Mouse (Mus musculus): ENCODE results near the gene Dclk1. TPM values are rescaled to one million over a fixed set of nuclear protein-coding genes. Genes with fewer than 3 reads are reported as not detected.

The Dclk1 gene
- polyA plus RNA-seq, 1 experiment from 2014 or later = 47.6 TPM

- Histone ChIP-seq H3K4me3 (no peak overlapping the region), H3K27me3 (ENCODE audit: poor library complexity, severe bottlenecking) (no peaks in the 10 kb centered on the region), H3K9me3 (no peaks in the 10 kb centered on the region), H3K27ac (no peak overlapping the region), H3K4me1 (peaks cover 19% of the 10 kb centered on the region), H3K36me3 (replicated peaks) (no peaks in the 10 kb centered on the region)
- no peak for DNase-seq (ENCODE audit: extremely low spot score, low spot score)
- WGBS = 81% methylated on average over 8 of the region's 8 CpGs
Observed at GRCm38 (mm10) chr3:55309961-55310360, 67.8 kb downstream of the Dclk1 start.

GRCm38 (mm10) chr3:55315827-55316226 is 73.7 kb downstream of the Dclk1 start:
- Histone ChIP-seq H3K36me3 (replicated peaks) (no peaks in the 10 kb centered on the region), H3K27me3 (ENCODE audit: poor library complexity, severe bottlenecking) (no peaks in the 10 kb centered on the region), H3K9me3 (no peaks in the 10 kb centered on the region), H3K4me1 (no peaks in the 10 kb centered on the region), H3K27ac (no peak overlapping the region), H3K4me3 (no peak overlapping the region)
- 93% methylated on average over 8 of the region's 8 CpGs for WGBS
- no peak for DNase-seq (ENCODE audit: extremely low spot score, low spot score)

DNA sequence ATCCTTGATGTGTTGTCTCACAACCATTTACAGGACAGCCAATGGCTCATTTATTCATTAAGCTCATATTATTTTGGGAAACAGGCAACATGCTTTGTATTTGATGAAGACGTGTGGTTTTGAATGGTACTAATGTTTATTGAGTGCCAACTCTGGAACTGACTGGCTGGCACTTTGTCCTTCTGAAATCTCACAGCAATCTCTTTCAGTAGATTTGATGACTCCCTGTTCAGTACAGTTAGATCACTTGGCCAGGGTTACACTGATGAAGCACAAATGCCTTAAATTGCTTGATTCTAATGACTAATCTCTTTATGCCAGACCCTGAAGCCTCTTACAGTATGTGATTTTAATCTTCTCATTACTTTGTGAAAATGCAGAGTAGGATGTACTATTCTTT is 75.9 kb downstream of the Dclk1 start:
- no peak for DNase-seq (ENCODE audit: extremely low spot score, low spot score)
- no peaks in the 10 kb centered on the region for H3K36me3 ChIP-seq (replicated peaks)
- no peaks in the 10 kb centered on the region for H3K27me3 ChIP-seq (ENCODE audit: poor library complexity, severe bottlenecking)
- H3K9me3 ChIP-seq = no peaks in the 10 kb centered on the region
- no peak overlapping the region for H3K4me3 ChIP-seq
- no peak overlapping the region for H3K27ac ChIP-seq
- H3K4me1 ChIP-seq = no peaks in the 10 kb centered on the region
- 85% methylated on average over 1 of the region's 1 CpGs for WGBS

DNA sequence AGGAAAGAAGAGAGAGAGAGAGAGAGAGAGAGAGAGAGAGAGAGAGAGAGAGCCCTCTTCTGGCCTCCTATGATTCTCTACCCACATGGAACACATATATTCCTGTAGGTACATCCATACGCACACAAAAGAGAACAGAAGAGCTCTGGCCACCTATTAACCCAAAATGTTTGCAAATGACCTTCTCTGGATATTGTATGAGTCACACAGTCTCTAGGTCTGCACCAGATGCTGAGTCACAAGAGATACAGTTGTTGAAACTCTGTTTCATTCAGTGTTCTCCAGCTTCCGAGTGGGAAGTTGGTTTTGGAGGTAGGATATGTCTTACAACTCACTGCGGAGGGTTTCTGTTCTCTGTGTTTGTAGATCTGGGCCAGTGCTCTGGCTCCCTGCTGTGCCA is 78.4 kb downstream of the Dclk1 start:
- Histone ChIP-seq H3K36me3 (replicated peaks) (no peaks in the 10 kb centered on the region), H3K27ac (no peak overlapping the region), H3K4me3 (no peak overlapping the region), H3K4me1 (no peaks in the 10 kb centered on the region), H3K9me3 (no peaks in the 10 kb centered on the region), H3K27me3 (ENCODE audit: poor library complexity, severe bottlenecking) (no peaks in the 10 kb centered on the region)
- 95% methylated on average over 3 of the region's 3 CpGs for WGBS
- DNase-seq (ENCODE audit: extremely low spot score, low spot score) = no peak

- DNase-seq (ENCODE audit: extremely low spot score, low spot score) = no peak
- H3K27ac ChIP-seq = no peak overlapping the region
- 50% methylated on average over 1 of the region's 1 CpGs for WGBS
- no peak overlapping the region for H3K4me3 ChIP-seq
- H3K9me3 ChIP-seq = peaks cover 5% of the 10 kb centered on the region; the same call in 1 of the 2 replicates
- H3K4me1 ChIP-seq = no peaks in the 10 kb centered on the region
- no peaks in the 10 kb centered on the region for H3K36me3 ChIP-seq (replicated peaks)
- H3K27me3 ChIP-seq (ENCODE audit: poor library complexity, severe bottlenecking) = no peaks in the 10 kb centered on the region
Observed at GRCm38 (mm10) chr3:55324029-55324428, 81.9 kb downstream of the Dclk1 start.

DNA sequence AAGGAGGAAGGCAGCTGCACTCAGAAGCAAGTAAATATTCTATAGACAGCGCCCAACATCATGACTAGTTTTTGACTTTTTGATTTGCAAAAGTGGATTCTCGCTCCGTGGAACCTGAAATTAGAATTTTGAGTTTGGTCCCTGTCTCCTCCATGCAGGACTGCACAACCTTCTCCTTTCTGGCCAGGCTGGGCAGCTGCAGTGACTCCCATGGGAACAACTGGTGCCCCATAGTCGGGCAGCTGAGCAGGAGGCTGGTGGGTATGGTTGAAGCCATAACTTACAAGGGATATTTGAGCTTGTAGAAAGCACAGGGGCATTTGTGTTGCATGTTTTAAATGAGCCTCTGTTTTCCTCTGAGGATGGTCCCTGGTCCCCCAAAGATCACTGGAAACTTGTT is 88.3 kb downstream of the Dclk1 start:
- no peaks in the 10 kb centered on the region for H3K27me3 ChIP-seq (ENCODE audit: poor library complexity, severe bottlenecking)
- no peak overlapping the region for H3K4me3 ChIP-seq
- H3K4me1 ChIP-seq = no peaks in the 10 kb centered on the region
- no peak overlapping the region for H3K27ac ChIP-seq
- WGBS = 90% methylated on average over 4 of the region's 4 CpGs
- no peak for DNase-seq (ENCODE audit: extremely low spot score, low spot score)
- H3K9me3 ChIP-seq = peaks cover 9% of the 10 kb centered on the region; the same call in 1 of the 2 replicates
- no peaks in the 10 kb centered on the region for H3K36me3 ChIP-seq (replicated peaks)

DNA sequence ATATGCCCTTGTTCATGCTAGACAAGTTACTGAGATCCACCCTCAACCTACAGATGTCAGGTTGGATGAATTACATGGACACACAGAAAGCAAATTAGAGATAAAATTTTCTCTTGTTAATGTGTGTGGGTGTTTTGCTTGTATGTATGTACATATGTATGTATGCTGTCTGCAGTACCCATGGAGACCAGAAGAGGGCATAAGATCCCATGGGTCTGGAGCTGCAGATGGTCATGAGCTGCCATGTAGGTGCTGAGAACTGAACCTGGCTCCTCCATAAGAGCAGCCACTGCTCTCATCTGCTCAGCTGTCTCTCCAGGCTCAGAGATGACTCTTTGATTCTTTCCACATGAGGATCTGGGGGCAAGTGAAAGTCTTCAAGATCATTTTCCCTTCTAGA is 89.5 kb downstream of the Dclk1 start:
- Histone ChIP-seq H3K27me3 (ENCODE audit: poor library complexity, severe bottlenecking) (no peaks in the 10 kb centered on the region), H3K27ac (no peak overlapping the region), H3K9me3 (peaks cover 5% of the 10 kb centered on the region; the same call in 1 of the 2 replicates), H3K4me3 (no peak overlapping the region), H3K36me3 (replicated peaks) (no peaks in the 10 kb centered on the region), H3K4me1 (no peaks in the 10 kb centered on the region)
- DNase-seq (ENCODE audit: extremely low spot score, low spot score) = no peak

DNA sequence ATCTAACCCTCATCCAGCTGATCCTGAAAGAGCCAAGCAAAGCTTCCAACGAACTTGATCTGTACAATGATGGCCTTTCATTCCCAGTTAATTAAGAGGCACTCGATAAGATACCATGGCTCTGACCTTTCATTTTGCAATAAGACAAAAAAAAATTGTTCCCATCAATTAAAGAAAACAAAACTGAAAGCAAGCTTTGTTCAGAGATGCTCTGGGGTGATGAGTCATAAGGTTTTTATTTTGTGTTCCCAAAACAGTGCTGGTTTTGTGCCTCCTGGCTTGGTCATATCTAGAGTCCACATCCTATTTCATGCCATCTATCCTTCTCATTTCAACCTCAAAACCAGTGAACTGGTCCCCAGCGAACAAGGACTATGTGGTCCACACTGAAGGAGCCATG is 91.3 kb downstream of the Dclk1 start:
- Histone ChIP-seq H3K27ac (no peak overlapping the region), H3K4me3 (no peak overlapping the region), H3K36me3 (replicated peaks) (no peaks in the 10 kb centered on the region), H3K9me3 (peaks cover 5% of the 10 kb centered on the region; the same call in 1 of the 2 replicates), H3K4me1 (no peaks in the 10 kb centered on the region), H3K27me3 (ENCODE audit: poor library complexity, severe bottlenecking) (no peaks in the 10 kb centered on the region)
- no peak for DNase-seq (ENCODE audit: extremely low spot score, low spot score)
- WGBS = 73% methylated on average over 3 of the region's 3 CpGs

DNA sequence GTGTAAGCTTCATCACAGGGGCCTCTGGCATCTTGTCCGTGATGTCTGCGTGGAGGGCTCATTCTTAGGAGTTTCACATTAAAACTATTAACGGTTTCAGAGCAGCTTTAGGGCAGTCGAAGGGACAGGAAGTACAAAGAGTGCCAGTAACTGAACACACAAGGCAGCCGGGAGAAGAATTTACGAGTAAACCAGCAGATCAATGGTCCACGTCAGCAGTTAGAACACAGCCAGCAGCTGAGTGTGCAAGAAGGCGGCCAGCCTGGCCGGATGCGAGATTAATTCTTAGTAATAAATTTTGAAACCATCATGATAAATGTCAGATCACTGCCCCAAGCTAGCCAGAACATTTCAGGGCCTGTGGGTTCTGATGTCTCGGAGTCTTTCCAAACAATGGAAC is 94.7 kb downstream of the Dclk1 start:
- H3K4me3 ChIP-seq = no peak overlapping the region
- 94% methylated on average over 11 of the region's 11 CpGs for WGBS
- no peak for DNase-seq (ENCODE audit: extremely low spot score, low spot score)
- no peaks in the 10 kb centered on the region for H3K4me1 ChIP-seq
- H3K27ac ChIP-seq = no peak overlapping the region
- H3K27me3 ChIP-seq (ENCODE audit: poor library complexity, severe bottlenecking) = no peaks in the 10 kb centered on the region
- H3K9me3 ChIP-seq = peaks cover under 1% of the 10 kb centered on the region; the same call in 1 of the 2 replicates
- no peaks in the 10 kb centered on the region for H3K36me3 ChIP-seq (replicated peaks)

DNA sequence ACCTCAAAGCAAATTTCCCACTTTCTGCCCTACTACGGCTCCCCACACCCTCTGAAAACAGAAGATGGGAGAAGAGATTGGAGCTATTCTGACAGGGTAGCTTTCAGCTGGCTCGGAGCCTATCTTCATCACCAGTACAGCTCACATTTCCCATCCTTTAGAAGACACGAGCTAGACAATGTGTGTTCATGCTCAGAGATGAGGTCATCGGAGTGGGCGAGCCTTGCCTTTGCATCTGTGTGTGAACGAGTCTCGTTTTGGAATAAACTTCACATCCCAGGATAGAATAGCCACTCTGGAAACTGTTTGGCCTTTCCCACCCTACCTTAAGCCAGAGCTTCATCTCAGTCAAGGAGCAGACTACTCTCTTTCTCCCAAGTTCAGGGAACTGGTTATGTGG is 95.5 kb downstream of the Dclk1 start:
- H3K36me3 ChIP-seq (replicated peaks) = no peaks in the 10 kb centered on the region
- no peaks in the 10 kb centered on the region for H3K27me3 ChIP-seq (ENCODE audit: poor library complexity, severe bottlenecking)
- no peaks in the 10 kb centered on the region for H3K4me1 ChIP-seq
- WGBS = 96% methylated on average over 7 of the region's 7 CpGs
- H3K4me3 ChIP-seq = no peak overlapping the region
- no peak overlapping the region for H3K27ac ChIP-seq
- no peak for DNase-seq (ENCODE audit: extremely low spot score, low spot score)
- no peaks in the 10 kb centered on the region for H3K9me3 ChIP-seq

DNA sequence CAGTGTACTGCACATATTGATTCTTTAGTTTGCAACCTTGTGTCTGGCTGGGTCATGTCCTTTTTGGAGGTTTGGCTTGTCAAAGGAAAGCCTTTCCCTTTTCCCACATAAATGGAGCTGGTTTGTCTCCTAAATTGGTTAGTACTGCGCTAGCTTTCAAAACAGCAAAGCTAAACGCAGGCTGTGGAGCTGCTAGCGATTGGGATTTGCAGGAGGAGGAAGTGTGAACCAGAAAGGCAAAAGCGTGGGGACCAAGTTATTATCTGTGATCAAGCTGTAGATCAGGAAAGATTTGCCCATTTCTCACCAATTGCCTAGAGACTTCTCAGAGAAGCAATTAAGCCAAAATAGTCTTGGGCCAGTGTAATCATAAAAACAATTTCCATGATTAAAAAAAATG is 100.3 kb downstream of the Dclk1 start:
- H3K27ac ChIP-seq = no peak overlapping the region
- peaks cover 10% of the 10 kb centered on the region for H3K4me1 ChIP-seq
- no peaks in the 10 kb centered on the region for H3K9me3 ChIP-seq
- no peak overlapping the region for H3K4me3 ChIP-seq
- H3K27me3 ChIP-seq (ENCODE audit: poor library complexity, severe bottlenecking) = no peaks in the 10 kb centered on the region
- 95% methylated on average over 4 of the region's 4 CpGs for WGBS
- no peak for DNase-seq (ENCODE audit: extremely low spot score, low spot score)
- no peaks in the 10 kb centered on the region for H3K36me3 ChIP-seq (replicated peaks)

GRCm38 (mm10) chr3:55347371-55348025 is 105.3 kb downstream of the Dclk1 start:
- H3K27ac ChIP-seq = peak overlapping the region; percentile 72
- WGBS = 33% methylated on average over 16 of the region's 16 CpGs

DNA sequence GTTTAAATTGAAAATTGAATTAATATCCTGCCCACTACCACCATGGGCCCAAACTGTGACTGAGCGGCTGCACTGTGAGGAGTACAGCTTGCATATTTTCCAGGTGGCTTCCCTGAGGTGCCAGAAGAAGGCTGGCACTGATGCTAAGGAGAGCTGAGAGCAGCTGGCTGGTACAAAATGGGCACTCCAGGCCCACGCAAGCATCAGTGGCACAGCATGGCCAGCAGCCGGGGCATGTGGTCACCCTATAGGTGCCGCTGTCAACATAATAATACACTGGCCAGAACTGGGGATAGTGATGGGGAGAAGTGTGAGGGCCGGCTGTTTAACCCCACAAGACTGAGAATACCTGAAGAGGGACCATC is 105.8 kb downstream of the Dclk1 start:
- Histone ChIP-seq H3K27me3 (ENCODE audit: poor library complexity, severe bottlenecking) (no peaks in the 10 kb centered on the region), H3K4me1 (peaks cover 52% of the 10 kb centered on the region), H3K36me3 (replicated peaks) (no peaks in the 10 kb centered on the region), H3K9me3 (no peaks in the 10 kb centered on the region), H3K27ac (peak overlapping the region; percentile 72), H3K4me3 (no peak overlapping the region)
- no peak for DNase-seq (ENCODE audit: extremely low spot score, low spot score)
- 87% methylated on average over 5 of the region's 5 CpGs for WGBS

More at GRCm38 (mm10) chr3:55347371-55348025, 105.3 kb downstream of the Dclk1 start:
- Histone ChIP-seq H3K4me3 (peak overlapping the region; percentile 20; the same call in 1 of the 2 replicates), H3K4me1 (peaks cover 47% of the 10 kb centered on the region), H3K36me3 (replicated peaks) (no peaks in the 10 kb centered on the region), H3K9me3 (no peaks in the 10 kb centered on the region), H3K27me3 (ENCODE audit: poor library complexity, severe bottlenecking) (no peaks in the 10 kb centered on the region)
- DNase-seq (ENCODE audit: extremely low spot score, low spot score) = no peak

DNA sequence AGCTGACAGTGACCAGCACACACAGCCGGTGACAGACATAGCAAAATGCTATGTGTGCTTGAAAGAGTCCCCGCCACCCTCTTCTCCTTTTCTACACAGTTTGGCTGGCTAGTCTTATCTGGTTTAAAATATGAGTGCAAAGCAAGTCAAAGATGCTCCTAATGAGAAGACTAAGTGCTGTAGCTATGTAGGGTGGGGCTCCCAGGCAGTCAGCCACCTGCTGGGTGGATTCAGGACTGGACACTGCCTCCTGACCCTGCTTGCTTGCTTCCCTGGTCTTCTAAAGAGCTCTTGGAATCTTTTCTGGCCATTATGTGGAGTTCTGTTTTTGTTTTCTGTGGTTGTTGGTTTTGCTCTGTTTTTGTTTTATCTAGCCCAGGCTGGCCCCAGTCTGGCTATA is 108.0 kb downstream of the Dclk1 start:
- H3K27me3 ChIP-seq (ENCODE audit: poor library complexity, severe bottlenecking) = no peaks in the 10 kb centered on the region
- 70% methylated on average over 2 of the region's 2 CpGs for WGBS
- H3K27ac ChIP-seq = 0 out of 2 replicates have a peak overlapping the region, but pooled peaks have one; percentile 12
- H3K9me3 ChIP-seq = no peaks in the 10 kb centered on the region
- DNase-seq (ENCODE audit: extremely low spot score, low spot score) = peak; percentile 11
- H3K4me3 ChIP-seq = no peak overlapping the region
- peaks cover 63% of the 10 kb centered on the region for H3K4me1 ChIP-seq
- no peaks in the 10 kb centered on the region for H3K36me3 ChIP-seq (replicated peaks)
